Mouse (Mus musculus) stomach, postnatal 0 days (tissue): ENCODE data around the gene Mcl1.

Experiments
- CTCF ChIP-seq: IDR thresholded peaks from 2 replicates; pipeline ENCODE4 v1.5.1; 2016; ENCODE audit warnings: antibody characterized with exemption, low read depth, mild to moderate bottlenecking, moderate library complexity
- EP300 ChIP-seq: optimal IDR thresholded peaks from 2 replicates; pipeline ENCODE3; 2016; ENCODE audit warnings: antibody characterized with exemption

- TF ChIP-seq CTCF: peak; percentile 66
- TF ChIP-seq EP300: peak; percentile 16
Observed at GRCm38 (mm10) chr3:95701877-95702540, 43.4 kb downstream of the Mcl1 start.
